Mouse (Mus musculus) CD4-positive, CD25-positive, alpha-beta regulatory T cell (primary cell): ENCODE results near the gene Taok3. TPM values are rescaled to one million over a fixed set of nuclear protein-coding genes. Genes with fewer than 3 reads are reported as not detected.

Experiments
- polyA plus RNA-seq: library from polyadenylated mRNA; unstranded; fragments of 100-300 nt; shearing (Covaris generic); gene quantifications from one replicate; pipeline ENCODE4 v1.2.1, GENCODE M21; 2017

Gene Taok3
- polyA plus RNA-seq = 117 TPM

DNA sequence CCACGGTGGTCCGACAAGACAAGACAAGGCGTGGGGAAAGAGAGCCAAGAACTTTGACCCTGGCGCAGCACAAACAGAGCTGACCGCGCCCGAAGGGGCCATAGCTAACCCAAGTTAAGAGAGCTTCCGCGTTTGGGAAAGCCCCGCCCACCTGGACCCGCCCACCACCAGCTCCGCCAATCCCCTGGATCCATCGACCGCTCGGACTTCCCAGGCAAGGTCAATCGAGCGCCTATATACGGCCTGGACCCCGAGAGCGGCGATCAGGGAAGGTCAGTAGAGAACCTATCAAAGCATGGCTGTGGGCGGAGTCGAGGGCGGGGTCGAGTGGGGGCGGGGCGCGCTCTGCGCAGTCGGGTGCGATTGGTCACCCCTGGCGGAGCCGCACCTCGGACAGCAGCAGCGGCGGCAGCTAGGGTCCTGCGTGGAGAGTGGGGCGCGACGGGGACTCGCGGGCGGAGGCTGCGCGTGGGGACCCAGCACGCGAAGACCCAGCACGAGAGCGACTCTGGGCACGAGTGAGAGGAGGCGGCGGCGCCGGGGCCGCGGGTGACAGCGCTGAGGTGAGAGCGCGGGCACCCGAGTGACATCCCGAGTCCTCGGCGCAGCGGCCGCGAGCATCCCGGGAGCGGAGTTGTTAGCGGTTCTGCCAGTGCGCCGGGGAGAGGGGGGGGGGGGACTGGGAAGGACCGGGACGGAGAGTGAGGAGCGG, at the start of gene Taok3:
TSS of gene Taok3 (plus strand) at position 353 of the 712 bp plus-strand sequence.

DNA sequence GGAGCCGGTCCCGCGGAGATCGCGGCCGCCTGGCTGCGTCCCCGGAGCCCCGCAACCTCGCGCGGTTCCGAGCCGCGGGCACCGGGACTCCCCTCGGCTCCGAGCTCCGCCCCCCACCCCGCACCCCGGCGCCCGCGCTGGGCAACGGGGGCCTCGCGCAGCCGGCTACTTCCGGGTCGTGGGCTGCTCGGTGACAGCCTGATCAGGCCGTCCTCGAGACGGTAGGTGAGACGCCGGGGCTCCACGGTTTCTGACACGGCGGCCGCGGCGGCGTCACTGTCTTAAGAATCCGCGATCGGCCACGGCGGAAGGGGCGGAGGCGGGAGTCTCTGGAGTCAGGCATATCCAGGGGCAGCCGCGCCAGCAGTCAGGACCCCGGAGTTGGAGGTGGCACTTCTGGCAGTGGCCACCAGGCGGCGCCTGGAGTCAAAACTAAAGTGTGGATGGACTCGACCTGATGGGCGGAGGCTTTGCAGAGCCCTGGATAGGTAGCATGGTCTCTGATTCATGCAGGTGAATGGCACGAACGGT, 4.0 kb upstream of the Taok3 start, which contains the start of gene Suds3:
TSS of gene Suds3 (minus strand) at position 278 of the 531 bp plus-strand sequence.

DNA sequence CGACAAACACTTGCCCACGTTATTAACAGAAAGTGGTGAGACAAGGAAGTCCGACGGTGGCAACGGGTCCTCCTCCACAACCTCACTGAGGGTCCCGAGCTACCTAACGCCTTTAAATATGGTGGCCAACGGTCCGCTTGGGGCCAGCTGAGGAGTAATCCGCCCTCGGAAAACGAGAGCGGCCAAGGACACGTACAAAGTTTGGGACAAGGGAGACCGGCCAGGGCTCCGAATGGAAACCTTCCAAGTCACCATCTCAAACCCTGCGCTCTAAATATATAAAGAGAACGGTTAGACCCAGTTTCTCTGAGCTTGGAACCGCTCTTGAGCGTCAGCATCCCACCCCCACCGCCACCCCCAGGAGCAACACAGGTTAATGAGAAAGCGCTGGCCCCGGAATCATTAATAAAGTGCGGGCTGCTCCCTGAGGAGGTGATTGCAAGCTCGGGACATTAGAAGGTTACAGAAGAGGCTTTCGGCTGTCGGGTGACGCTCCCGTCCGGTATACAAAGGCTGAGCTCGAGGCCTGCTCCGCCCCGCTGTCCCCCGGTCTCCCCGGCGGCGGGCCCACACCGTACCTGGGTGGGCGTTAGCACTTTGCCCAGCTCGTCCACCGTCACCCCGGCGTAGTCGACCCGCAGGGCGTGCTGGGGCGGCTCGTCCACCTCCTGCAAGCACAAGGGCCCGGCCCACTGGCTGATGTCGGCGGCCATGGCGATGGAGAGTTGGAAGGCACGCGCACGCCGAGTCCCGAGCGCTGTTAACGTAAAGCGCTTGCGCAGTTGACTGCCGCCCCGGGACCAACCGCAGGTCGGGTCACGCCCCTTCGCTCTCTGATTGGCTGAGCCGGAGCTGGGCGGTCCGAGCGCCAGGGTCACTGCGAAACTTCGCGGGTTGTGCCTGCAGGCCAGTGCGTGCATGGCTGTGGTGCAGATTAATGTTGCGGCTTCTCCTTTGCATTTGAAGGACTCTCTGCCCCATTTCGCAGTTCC, 167.2 kb downstream of the Taok3 start, which contains the start of gene Pebp1:
TSS of gene Pebp1 (minus strand) at position 795 of the 992 bp plus-strand sequence.

DNA sequence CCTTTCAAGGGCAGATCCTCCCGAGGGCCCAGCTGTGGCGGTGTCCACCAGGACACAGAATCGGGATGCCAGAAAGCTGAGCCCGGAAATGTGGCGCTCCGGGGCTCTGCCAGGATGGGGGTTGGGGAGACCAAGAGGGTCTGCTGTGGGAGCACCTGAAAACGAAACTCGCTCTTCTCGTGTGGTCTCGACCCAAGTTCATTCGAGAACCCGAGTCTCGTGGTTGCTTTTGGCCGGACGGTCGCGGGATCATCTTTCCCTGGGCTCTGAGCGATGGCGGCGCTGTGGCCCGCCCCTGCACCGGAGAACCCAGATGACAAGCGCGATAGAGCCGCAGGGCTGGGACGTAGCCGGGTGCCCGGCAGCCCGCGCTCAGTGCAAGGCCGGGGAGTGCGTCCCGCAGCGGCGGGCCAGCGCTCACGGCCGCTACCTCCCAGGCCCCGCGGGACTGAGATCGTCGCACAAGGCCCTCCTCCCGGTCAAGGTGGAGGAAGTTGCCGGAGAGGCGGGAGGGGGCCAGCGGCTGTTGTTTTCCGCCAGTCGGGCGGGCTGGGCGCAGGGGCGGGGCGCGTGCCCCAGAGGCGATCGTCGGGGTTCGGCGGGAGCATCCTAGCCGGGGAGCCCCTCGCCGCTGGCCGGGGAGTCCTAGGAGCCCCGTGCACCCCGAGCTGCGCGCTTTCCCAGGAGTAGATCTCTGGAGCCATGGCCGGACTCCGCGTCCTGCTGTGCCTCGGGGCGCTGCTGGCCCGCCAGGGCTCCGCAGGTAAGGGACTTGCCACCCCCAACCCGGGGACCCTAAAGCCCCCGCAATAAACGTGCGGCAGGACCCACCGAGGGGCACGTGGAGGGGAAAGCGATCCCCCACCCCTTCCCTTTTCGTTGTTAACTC, 199.1 kb downstream of the Taok3 start, which contains the start of gene Vsig10:
TSS of gene Vsig10 (plus strand) at position 343 of the 889 bp plus-strand sequence.

Other genes with a start within 250 kb of the Taok3 start
- 73.1 TPM for gene Suds3, start 4.0 kb upstream of the Taok3 start, polyA plus RNA-seq
- gene Pebp1, start 167.5 kb downstream of the Taok3 start, polyA plus RNA-seq = 248 TPM
- 5.2 TPM for gene Vsig10, start 199.0 kb downstream of the Taok3 start, polyA plus RNA-seq
- gene Wsb2, start 237.2 kb downstream of the Taok3 start, polyA plus RNA-seq = 62.1 TPM